Mouse (Mus musculus) ovary, adult 18-20 months (tissue): ENCODE results near the gene Siva1.

Experiments used
- DNase-seq: peaks from one replicate; pipeline ENCODE4 v3.0.0; 2022; ENCODE audit warnings: low spot score, mixed read lengths

Siva1 gene

DNA sequence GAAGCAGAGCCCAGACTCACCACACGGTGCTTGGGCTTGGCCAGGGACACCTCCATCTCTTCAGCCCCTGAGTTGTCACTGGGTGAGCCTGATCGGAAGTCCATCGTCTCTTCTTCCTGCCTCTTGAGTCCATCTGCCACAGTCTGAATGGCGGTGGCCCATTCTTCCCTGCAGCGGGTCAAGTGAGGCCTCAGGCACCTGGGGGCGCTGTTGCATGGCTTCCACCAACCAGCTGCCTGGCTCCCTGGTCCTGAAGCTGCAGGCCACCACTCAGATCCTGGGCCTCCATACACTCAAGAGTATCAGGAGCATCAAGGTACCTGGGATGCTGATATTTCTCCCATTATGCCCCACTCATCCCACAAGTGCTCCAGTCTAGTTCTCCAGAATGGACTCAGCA is 14.6 kb downstream of the Siva1 start:
- DNase-seq = no peak

DNA sequence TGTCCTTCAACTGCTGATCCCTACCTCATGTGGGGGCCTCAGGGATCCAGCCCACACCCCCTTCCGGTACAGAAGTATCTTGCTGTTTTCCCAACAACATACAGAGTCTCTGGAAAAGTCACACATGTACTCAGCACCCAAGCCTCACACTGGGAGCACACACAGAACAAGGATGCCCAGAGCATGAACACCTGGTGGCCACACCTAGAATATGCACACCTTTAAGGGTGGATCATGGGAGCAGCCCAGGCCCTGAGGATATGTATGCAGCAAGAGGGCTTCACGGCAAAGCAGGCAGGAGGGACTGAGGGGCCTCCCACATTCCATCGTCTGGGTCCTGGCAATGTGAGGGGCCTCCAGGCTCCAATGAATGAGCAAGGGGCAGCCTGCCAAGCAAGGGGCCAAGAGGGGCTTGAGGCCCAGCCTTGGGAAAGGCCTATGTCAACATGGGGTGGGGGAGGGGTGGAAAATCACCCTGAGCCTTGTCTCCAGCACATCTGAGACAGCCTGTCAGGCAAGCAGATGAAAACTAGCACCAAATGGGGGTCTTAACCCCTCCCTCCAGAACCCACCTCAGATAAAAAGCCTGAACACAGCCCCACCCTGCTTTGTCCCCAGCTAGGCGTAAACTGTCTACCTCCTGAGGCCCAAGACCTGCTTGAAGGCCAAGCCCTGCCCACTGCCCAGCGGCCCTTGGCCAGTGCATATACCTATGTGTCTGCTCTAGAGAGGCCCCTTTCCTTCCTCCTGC is 16.3 kb downstream of the Siva1 start:
- DNase-seq = no peak

DNA sequence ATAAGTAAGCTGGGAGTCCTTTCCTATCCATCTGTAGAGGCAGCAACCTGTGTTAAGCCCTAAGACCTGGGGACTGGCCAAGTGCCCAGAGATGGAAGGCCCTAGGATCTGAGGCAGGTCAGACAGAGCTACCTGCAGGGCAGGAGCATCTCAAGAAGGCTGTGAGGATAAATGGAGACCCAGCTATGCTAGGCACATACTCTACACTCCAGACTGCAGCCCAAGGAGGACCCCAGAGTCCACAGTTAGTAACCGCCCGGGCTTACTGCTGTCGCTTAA is 16.8 kb downstream of the Siva1 start:
- DNase-seq = no peak

DNA sequence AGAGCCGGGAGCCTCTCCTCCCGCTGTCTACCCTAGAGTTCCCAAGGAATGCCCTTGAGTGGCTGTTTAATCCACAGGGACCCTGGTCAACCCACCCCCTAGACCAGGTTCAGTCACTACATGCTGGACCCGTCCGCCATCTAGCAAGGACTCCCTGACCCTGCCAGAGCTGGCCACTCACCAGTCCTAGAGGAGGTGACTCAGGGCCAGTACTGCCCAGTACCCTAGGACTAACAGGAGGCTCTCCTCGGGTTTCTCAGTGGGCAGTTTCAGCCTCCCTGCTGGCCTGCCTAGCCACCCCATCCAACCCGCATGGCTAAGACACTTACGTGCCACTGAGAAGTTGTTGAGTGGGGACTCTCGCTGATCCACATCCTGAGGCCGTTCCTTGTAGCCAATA is 17.4 kb downstream of the Siva1 start:
- DNase-seq = no peak

DNA sequence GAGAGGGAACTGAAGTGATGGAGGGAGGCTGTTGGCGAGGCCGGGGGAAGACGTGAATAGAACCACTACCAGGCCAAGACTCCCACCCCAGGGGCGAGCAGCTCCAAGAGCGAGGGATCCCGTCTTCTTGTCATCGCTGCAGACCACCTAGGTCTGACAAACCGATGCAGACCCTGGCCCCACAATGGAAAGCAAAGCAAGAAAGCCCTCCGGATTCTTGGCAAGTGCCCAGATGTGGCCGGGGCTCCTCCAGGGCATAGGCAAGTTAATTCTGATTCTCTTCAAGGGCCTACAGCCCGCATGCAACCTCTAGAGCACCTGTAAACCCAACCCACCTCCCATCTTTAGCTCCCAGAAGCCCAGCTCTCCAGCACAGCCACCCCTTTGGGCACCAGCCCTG is 18.8 kb downstream of the Siva1 start:
- DNase-seq = no peak

DNA sequence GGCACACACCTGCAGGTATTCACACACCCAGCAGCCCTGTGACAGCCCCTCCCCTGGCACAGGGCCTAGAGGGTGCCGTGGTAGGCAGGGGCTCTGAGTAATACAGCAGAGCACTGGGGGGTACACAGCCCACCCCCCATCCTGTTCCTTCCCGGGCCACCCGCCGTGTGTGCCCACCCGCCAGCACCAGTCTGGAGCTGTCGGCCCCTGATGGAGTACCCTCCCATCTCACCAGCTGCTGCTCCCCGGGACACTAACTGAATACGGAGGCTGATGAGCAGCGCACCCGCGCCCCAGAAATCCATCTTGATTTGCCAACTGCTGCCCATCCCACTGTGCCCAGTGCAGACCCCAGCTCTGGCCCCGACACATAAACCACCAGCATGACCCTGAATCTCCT is 19.2 kb downstream of the Siva1 start:
- no peak for DNase-seq

DNA sequence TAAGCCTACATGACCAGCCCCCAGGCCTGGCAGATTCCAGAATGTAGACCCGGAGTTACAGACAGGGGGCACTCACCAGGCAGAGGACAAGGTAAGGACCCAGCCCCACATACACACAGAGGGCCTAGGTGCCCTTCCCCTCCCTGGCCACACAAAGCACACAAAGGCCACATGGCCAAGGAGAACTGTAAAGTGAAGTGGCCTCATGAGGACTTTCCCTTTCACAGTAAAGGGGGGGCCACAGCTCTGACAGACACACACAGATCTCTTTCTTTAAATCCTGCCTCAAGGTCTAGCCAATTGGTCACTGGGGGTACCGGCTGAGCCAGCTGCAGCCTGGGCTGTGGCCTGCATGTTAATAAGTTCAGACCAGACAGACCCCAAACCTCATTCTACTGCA is 19.6 kb downstream of the Siva1 start:
- no peak for DNase-seq

DNA sequence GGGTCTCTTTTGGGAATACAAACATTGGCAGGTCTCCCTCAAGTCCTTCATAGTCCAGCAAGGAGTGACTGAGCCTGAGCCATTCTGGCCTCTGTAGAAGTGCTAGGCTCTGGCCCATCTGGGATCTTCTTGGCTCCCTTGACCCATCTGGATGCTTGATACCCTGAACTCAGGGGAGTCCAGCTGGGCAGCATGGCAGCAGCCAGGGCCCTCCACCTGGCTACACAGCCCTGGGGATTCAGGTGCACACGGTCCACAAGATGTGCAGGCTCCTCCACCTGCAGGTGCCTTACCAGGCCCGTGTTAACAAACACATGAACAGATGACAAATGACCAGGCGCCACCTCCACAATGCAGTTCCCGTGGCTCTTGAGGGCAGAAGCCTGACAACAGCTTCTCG is 20.2 kb downstream of the Siva1 start:
- DNase-seq = no peak

DNA sequence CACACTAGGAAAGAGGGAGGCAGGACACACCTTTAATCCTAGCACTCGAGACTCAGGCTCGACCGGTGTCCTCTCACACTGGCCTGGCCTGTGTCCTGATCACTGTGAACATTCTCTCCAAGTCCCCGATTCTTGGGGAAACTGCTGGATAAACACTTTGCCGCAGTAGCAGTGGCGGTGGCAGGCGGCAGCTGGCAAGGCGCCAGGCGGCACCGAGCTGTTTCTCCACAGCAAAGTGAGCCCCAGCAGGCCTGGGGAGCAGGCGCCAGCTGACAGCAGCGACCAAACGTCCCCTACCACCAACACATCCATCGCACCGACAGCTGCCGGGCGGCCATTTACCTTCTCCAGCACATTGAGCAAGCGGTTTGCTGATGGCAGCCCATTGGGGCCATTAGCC is 21.0 kb downstream of the Siva1 start:
- DNase-seq = no peak

DNA sequence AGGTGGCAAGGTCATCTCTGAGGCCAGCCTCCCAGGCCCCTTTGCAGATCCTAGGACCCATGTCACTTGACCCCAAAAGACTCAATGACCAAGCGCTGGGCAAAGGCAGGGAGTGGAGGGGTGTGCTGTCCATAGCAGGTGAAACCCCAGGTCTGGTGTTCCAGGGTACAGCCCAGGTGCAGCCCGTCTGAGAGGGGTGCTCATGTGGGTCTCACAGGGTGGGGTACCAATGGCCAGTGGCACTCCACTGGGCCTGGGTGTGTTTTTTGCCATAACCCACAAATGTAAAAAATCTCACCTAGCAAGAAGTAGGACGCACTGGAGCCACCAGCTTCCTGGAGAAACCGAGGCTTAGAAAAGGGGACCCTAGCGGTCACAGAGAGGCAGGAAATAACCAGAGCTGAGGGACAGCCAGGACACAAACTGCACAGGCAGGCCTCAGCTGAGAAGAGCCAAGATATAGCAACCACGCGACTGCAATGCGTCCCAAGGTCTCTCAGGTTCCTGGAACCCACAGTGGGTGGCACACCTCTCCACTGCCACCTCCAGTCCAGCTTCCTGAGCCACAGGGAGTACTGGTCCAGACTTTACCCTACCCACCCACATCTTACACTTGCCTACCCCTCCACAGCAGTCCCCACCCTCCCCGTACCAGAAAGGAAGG is 21.5 kb downstream of the Siva1 start:
- DNase-seq = no peak

DNA sequence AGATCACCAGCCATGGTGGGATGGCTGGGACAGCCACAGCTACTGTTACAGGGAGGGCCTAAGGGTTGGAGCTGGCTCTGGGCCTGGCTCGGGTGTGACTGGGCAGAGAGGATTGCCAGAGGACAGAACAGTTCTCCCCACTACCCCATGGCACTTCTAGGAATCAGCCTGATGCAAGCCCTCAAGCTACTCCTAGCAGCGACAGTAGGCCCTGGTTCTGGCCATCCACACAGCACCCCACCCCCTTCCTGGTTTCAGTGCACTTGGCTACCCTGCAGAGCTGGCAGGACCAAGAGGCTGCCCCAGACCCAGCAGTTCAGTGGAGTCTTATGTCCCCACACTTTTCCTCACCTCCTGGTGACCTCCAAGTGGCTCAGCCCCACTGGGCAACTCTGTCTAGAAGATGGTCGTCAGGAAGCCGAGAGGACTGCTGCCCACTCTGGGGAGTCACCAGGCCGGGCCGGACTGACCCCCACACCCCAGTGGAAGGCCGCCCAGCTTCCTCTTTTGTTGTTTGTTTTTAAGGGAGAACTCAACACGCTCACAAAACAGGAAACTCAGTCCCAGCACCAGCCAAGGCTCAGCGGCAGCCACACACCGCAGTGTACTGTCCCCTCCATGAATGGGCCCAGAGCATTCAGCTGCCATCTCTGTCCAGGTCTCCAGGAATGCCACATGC is 23.3 kb downstream of the Siva1 start:
- DNase-seq = no peak

DNA sequence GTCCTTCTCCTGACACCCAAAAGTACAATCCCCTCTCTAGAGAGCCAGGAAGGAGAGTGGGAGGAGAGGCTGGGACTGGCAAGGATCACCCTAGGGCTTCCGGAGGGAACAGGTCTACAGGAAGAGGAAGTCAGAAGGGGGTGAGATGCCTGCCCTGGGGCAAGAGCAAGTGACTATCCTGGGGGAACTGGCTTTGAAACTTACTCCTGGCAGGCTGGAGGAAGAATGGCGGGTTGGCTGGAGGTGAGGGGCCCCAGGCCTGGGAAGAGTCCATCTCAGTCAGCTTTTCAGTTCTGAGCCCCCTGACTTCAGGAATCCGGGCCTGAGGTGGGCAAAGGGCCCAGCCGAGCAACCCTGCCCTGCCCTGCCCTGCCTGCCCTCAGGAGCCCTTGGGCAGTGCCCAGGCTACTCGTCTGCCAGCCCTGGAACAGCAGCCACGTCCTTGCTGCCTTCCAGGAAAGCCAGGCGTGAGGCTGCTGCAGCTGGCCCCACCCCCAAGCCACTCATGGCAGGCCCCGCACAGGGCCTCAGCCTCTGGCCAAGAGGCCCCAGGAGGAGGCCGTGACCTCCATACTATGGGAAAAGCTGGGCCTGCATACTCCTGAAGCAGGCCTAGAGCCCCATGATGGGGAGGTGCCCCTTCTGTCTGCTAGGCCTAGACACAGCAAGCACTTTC is 26.4 kb downstream of the Siva1 start:
- DNase-seq = peak; percentile 77

DNA sequence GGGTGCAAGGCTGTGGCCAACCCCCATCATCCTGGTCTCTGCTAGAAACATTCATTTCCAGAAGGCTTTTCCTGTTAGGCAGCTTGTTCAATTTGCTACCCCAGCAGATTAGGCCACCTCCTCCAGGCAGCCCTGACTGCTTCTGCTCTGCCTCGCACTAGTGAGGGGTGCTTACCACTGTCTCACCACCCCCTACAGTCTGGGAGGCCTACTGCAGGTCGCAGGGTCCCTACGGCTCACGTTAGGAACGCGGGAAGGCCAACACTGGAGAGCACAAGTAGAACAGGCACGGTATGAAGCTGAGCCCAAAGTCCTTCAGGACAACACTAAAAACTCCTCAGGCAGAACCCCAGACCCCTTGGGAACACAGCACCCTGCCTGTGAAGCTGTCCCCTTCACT is 27.4 kb downstream of the Siva1 start:
- no peak for DNase-seq

DNA sequence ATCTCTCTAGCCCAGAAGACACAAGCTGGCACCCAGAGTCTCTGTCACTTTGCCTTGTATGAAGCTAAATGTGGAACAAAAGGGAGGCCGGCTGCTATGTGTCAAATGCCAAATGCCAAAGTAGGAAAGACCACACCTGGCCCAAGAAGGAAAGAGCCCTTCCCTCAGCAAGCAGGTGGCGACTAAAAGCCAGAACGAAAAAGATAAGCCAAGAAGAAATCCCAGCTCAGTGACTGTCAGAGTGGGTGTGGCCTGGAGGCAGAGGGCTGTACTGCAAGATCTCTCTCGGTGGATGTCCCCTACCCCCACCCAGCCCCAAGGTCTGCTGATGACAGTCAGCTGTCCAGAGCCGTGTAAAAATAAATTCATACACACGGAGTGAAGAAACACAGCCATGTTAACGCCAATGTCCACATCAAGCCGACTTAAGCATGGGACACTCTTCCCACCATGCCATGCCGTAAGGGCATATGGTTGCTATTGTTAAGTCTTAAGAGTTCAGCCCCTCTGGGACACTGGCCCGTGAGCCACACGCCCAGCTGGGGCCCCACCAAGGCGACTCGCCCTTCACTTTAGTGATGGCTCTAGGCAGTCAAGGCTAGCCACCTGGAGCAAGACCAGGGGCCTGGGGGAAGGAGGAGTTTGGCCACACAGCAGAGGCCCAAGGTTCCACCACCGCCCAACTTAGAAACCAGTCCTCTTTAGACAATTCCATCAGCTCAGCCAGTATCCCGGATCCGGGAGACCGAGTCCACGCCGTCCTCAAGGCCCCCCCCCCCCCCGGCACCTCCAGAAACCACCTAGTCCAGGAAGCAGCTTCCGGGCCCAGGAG is 28.5 kb downstream of the Siva1 start:
- DNase-seq = no peak

DNA sequence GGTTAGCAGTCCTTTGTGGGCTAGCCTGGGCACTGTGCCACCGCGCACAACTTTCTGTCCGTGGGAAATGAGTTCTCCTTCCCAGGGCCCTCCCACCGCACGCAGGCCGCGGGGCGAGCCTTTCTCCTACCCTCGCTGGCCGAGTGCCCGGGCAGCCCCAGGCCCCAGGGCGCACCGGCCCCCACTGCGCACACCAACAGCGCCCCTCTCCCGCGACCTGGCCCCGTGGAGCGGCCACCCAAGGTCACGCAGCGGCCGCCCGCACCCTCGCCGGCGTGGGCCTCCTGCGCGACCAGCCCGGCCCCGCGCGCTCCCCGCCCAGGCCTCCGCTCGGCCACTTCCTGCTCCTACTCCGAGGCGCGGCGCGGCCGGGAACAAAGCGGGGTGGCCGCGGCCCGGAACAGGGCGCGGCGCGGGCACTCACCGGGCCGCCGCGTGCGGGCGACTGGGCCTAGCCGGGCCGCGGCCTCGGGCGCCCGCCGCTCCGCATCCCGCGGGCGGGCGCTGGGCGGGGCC is 29.2 kb downstream of the Siva1 start:
- no peak for DNase-seq

DNA sequence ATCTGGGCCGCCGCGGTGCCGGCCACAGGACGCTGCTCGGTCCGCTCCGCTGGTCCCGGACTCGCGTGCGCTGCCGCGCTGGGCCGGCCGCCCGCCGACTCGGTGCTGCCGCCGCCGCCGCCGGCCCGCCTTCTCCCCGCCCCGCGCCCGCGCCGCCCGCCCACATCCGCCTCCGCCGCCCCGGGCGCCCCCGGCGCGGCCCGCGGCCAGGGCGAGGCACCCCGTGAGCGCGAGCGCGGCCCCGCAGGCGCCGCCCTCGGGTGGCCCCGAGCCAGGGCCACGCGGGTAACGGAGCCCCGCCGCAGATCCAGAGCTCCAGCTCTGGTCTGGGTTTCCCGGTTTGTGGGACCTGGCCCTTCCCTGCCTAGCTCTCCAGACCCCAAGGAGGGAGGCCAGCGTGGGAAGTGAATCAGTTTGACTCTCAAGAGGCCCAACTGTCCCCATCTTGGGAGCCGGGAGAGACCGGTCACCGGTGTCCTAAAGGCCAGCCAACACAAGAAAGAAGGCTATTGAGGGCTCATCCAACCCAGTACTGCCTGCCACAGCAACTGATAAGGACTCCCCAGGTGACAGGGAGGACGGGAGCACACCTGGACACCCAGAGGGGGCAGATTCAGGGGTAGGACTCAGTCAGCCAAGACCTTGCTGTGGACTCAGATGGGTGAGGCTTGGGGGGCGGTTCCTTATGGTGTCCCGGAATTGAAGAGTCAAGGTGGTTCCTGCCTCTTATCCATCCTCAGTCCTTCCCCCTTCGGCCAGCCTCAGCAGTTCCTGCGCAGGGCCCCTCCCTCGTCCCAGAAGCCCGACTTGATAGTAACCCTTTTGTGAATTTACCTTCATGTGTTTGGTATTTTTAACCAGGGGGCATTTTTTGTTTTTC is 29.9 kb downstream of the Siva1 start, which contains the start of gene Akt1:
TSS of gene Akt1 (minus strand) at position 753 of the 880 bp plus-strand sequence.
- no peak for DNase-seq

DNA sequence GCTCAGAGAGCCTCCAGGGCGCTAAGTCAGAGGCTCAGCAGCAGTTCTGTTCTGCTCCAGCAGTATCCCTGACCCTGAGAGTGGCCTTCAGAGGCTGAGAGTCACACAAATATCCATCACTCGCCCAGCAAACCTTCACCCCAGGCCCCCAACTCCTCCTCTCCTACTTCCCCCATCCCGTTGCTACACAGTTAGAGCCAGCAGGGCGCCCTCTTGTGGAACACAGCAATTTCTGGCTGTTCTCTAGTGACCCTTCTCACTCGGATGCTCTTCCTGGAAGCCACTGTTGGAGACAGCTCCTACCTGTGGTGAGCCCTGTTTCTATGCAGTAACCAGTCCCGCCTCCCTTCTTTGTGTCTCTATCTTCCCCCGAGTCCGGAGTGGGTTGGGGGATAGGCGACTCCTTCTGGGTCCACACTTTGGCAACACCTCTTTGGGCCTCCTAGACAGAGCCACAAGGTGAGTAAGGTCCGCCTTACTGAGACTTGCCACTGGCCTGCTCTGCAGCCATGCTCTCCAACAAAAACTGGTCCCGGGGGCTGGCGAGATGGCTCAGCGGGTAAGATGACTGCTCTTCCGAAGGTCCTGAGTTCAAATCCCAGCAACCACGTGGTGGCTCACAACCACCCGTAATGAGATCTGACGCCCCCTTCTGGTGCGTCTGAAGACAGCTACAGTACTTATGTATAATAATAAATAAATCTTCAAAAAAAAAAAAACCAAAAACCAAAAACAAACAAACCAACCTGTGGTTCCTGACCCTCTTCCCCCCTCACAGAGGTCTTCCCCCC is 31.0 kb downstream of the Siva1 start:
- DNase-seq = peak; percentile 73

DNA sequence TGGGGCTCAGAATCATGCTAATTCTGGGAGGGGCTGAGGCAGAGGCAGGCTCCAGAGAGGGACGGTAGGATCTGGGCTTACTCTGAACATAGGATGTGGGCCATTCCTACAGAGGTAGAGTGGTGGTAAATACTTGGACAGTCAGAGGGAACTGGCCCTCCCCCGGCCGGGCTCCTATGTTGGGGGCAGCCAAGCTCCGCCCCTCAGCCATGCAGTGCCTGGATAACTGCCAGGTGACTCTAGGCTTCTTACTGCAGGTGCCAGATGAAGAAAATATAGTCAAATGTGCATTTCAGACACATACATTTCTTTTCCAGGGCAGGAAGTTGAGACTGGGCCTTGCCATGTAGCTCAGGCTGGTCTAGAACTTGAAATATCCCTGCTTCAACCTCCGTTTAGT is 32.6 kb downstream of the Siva1 start:
- DNase-seq = no peak

DNA sequence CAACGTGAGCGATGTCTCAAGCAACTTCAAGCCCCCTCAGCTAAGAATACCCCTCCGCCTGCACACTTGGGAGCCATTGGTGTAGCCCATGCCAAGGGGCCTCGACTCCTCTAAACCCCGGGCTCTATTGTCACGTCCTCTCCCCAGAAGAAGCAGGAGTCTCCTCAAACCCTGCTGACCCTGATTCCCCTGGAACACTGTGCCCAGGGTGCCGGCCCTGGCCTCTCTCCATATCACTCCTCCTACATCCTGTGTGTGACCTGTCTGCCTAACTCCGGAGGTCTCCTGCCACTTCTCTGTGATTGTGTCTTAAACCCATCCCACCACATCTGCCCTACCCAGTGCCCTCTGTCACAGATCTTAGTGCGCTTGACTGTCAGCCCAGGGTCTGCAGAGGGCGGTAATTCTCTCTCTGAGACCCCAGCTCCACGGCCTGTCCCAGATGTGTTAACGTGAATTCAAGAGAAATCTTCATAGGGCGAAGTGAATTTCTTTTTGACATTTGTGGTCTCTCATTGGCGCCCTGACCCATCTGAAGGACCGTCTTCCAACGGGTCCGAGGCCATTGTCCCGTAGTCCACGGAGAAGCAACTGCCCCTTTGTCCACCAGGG is 33.6 kb downstream of the Siva1 start:
- DNase-seq = no peak
